Mouse (Mus musculus): ENCODE results near the gene Ptbp3.
"Not testable (repeated sequence)": the region's sequence is repeated elsewhere in the genome, so short reads cannot be mapped to it uniquely, and the experiment has no call there.

Ptbp3 gene

GRCm38 (mm10) chr4:59549175-59549976 lies at the start of gene Ptbp3:
Gene Ptbp3 (minus strand): TSS chr4:59549364.
- DNase-seq (ENCODE audit: low spot score) = peak; percentile 89

- no peak for DNase-seq (ENCODE audit: low spot score)
Measured at GRCm38 (mm10) chr4:59596556-59596955, 47.4 kb upstream of the Ptbp3 start.

GRCm38 (mm10) chr4:59594614-59595013 lies 45.5 kb upstream of the Ptbp3 start:
- no peak for DNase-seq (ENCODE audit: low spot score)

- DNase-seq (ENCODE audit: low spot score) = no peak
Measured at GRCm38 (mm10) chr4:59587872-59588226, 38.7 kb upstream of the Ptbp3 start.

DNA sequence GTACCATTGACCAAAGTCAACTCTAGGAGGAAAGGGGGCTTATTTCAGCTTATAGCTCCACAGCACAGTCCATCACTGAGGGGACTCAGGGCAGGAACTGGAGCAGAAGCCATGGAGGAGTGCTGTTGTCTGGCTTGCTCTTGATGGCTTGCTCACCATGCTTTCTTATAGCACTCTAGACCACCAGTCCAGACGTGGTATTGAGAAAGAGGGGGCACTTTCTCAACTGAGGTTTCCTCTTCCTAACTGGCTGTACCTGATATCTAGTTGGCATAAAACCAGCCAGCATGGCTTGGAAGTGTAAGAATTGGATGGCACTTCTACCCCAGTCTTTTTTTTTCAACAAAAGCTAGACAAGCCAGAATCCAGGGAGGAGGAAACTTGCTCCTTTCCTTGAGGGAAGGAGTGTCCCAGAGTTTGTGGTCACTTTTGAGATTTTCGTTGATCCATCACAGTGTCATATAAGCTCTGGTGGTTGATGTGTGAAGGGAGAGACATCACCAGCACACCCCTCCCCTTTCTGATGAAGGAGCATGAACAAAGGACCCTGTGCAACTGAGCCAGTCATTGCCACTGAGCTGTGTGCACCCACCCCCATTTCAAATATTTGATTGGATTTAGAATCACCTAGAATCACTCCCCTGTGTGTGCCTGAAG lies 38.2 kb upstream of the Ptbp3 start:
- no peak for DNase-seq (ENCODE audit: low spot score)

DNA sequence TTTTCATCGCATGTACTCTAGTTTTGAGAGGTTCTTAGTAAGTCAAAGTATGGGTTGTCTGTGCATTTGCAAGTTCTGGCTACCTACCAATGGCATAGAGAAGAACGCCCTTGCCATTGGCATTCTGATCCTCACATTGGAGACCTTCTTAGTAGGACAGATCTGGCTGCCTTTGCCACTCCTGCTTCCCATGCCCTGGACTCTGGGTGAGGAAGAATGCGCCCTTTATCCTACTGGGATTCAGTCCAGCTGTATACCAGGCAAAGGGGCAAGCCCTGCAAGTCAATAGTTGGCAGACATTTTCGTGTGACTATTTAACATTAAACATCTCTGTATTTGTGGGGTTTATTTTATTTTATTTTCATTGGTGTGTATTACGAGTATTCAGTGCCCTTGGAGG lies 35.9 kb upstream of the Ptbp3 start:
- peak; percentile 88 for DNase-seq (ENCODE audit: low spot score)

DNA sequence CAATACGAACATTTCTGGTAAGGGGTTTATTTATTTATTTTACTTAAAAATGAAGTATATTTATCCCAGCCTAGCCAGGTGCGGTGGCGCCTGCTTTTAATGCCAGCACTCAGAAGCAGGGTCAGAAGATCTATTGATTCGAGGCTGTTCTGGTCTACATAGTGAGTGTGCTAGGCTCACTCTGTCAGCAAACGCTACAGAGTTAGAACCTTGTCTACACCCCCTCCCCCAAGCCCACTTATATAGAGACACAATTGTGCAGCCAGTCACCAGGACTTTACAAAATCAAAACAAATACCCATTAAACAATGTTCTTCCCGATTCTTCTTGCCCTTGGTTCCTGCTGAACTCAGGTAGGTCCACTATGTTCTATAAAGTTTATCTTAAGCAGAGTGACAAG lies 33.0 kb upstream of the Ptbp3 start:
- peak; percentile 29 for DNase-seq (ENCODE audit: low spot score)

DNA sequence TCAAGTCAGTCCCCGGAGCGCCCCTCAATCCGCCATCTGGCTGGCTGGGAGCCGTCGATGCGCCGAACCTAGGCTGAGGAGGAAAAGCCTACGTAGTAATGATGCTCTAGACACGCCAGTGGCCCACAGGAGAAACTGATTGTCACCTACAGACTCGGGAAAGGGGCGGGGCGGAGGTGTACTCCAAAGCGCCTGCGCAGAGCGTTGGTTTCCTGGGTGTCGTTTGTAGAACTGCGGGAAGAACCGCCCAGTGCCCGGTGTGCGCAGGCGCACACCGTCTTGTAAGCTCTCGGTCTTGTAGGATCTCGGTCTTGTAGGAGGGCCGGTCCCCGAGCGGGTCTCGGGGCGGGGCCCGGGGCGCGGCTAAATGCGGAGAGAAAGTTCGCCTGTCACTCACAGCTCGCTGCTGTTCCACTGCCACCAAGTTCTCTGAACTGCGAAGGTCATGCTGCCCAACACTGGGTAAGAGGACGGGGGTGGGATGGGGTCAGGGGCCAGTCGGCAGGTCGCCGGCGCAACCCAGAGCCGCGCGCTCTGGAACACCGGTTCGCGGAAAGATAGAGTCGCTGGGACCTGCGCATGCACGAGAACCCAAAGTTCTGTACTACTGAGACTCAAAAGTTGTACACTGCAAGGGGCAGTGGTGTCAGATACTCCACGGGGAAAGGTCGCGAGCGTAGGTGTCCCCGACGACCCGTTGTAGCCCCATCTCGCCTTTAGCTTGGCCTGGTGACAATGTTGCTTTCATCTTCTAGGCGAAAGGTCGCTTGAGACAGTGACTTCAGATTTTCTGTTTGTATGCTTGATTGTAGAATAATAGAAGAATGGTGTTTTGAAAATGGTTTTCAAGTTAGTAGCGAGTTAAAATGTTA lies 32.4 kb upstream of the Ptbp3 start, which contains the start of gene Hsdl2:
TSS of gene Hsdl2 (plus strand) at position 250 of the 872 bp plus-strand sequence.
- peak; percentile 99 for DNase-seq (ENCODE audit: low spot score)

DNA sequence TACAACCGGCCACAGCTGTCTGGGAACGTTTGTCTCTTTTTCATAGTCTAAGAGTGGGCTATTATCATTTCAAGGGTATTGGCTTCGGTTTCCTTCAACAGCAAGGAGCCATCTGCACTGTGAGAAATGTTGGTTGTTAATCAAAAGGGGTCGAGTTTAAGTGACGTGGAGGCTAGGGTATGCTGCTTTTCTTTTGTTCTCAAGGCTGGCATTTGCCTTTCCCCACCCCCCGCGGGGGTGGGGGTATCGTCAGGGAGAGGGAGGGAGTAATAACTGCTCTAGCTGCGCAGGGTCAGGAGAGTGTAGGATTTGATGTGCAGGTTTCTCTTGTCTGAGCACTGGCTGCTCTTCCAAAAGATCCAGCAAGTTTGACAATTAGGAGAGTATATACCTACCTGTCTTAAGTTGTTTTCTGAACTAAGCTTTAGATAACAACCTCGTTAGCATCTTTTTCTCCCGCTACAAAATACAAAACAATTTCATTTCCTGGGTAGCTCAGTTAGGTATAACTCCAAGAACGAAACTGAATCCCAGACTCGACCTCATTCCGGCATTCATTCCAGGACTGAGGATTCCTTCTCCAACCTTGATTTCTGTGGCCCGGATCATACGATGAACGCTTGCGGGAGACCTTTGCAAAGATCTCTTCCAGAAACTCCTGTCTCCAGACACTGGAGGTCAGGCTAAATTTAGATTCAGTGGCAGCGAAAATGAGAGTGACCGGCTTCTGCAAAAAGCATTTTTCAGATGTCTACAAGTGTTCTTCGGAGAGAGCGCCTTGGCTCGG lies 31.5 kb upstream of the Ptbp3 start:
- DNase-seq (ENCODE audit: low spot score) = peak; percentile 57

- no peak for DNase-seq (ENCODE audit: low spot score)
Measured at GRCm38 (mm10) chr4:59575184-59575958, 26.2 kb upstream of the Ptbp3 start.

- DNase-seq (ENCODE audit: low spot score) = no peak
Measured at GRCm38 (mm10) chr4:59572521-59573118, 23.5 kb upstream of the Ptbp3 start.

DNA sequence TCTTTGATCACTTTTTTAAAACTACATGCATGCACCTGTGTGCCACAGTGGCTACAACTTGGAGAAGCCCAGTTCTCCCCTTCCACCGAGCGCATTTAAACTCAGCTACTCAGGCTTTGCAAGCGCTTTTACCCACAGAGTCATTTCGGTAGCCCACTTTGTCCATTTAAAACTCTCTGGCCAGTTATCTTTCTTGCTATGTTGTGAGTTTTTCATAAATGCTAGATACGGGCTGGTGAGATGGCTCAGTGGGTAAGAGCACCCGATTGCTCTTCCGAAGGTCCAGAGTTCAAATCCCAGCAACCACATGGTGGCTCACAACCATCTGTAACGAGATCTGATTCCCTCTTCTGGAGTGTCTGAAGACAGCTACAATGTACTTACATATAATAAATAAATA lies 21.4 kb upstream of the Ptbp3 start:
- DNase-seq (ENCODE audit: low spot score) = not testable (repeated sequence)

GRCm38 (mm10) chr4:59569538-59569937 lies 20.4 kb upstream of the Ptbp3 start:
- peak; percentile 93 for DNase-seq (ENCODE audit: low spot score)

DNA sequence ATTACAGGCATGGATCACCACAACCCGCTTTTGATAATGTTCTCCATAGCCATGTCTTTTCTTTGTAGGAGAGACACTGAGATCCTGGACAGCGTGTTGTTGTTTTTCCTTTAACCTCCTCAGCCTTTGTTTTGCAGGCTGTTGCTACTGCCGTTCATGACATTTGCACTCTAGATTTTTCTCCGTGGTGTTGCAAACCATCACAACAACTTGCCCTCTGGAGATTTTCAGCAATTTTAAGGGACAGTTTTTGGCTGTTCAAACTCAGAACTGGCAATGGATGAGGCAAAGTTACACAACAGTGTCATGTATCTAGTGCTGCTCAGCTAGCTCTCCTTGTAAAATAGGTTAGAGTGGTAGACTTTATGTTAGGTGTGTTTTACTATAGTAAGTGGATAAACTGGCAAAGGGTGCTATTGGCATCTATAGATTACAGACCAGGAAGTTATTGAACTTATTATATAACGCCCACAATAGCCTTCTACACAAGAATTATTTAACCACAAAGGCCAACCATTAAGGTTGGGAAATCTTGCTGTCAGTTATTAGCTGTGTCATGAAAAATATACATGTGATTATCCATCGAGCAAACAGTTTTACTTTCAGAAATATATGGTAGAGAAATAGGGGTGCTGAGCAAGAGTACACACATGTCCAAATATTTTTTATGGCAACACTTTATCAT lies 18.6 kb upstream of the Ptbp3 start:
- peak; percentile 95 for DNase-seq (ENCODE audit: low spot score)

GRCm38 (mm10) chr4:59565571-59566188 lies 16.5 kb upstream of the Ptbp3 start:
- DNase-seq (ENCODE audit: low spot score) = no peak

GRCm38 (mm10) chr4:59564128-59564527 lies 15.0 kb upstream of the Ptbp3 start:
- DNase-seq (ENCODE audit: low spot score) = no peak

GRCm38 (mm10) chr4:59560141-59560540 lies 11.0 kb upstream of the Ptbp3 start:
- no peak for DNase-seq (ENCODE audit: low spot score)

DNA sequence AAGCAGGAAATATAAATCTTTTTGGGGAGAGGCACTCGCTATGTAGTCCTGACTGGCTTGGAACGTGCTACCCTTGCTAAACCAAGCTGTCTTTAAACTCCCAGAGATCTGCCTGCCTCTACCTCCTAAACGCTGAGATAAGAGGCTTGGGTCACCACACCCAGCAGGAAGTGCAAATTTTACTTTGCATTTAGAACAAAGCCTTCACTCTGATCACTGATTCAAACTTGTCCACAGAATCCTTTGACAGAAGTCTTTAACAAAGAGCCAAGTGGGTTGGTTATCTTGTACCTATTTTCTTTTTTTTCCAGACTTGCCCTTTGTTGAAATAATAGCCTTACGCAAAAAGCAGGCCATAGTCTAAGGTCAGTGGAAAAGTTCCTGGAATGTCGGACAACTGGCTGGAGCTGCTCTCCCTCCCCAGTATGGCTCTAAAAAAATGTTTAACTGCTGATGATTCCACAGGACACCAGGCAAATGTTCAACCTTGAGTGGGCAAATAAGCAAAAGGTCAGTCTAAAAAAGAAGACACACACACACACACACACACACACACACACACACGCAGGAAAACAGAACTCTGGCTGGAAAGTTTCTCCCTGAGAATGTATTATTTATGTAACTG lies 9.0 kb upstream of the Ptbp3 start:
- DNase-seq (ENCODE audit: low spot score) = no peak

- DNase-seq (ENCODE audit: low spot score) = not testable (repeated sequence)
Measured at GRCm38 (mm10) chr4:59557343-59557742, 8.2 kb upstream of the Ptbp3 start.
